ENCODE assay signal across 17 mouse cellular contexts in genomic region chr9:106459946-106460345, GRCm38 (mm10). TPM values are rescaled to one million over a fixed set of nuclear protein-coding genes. Genes with fewer than 3 reads are reported as not detected.
DNase-seq lines count a peak whose midpoint lies in the region; ATAC-seq and TF ChIP-seq lines count a peak whose summit lies in the region.
"Had no signal": no experiment of that assay in that cellular context is flagged by ENCODE, and none has a peak within 500 bp of the region (broad histone marks: within the 10 kb centered on the region; RNA-seq: fewer than 3 reads in every experiment).

No protein-coding gene starts in this region.

- no peak overlapping the region for H3K4me2 ChIP-seq in limb, embryonic 13.5 days (replicated peaks)
- H3K4me2 ChIP-seq: embryonic facial prominence, embryonic 12.5 days; heart, embryonic 11.5 days; liver, embryonic 12.5 days; lung, embryonic 15.5 days had no signal

- H3K4me3 ChIP-seq in gastrocnemius, adult 2 months = no peak overlapping the region
- H3K4me3 ChIP-seq in limb, embryonic 13.5 days = no peak overlapping the region
- H3K4me3 ChIP-seq in limb, embryonic 10.5 days = no peak overlapping the region
- H3K4me3 ChIP-seq: embryonic facial prominence, embryonic 12.5 days; liver, embryonic 12.5 days; lung, embryonic 15.5 days had no signal

- TF ChIP-seq CTCF in gastrocnemius, adult 2 months (IDR thresholded peaks at IDR 0.05) = no peak

- no peak for DNase-seq in gastrocnemius, adult 2 months
- DNase-seq in gastrocnemius, postnatal 4 days (ENCODE audit: low spot score in 2 of 2) = no peak
- DNase-seq in limb, embryonic 10.5 days (ENCODE audit: low spot score) = no peak
- peak; percentile 61 for DNase-seq in cerebellum, adult 11 months
- DNase-seq in cerebellum, adult 9-11 months = peak; percentile 79
- no peak for DNase-seq in retina, embryonic 14.5 days (ENCODE audit: low spot score)
- DNase-seq: gastrocnemius, postnatal 14 days; heart, postnatal 36 days; kidney, postnatal 10 days; right cerebral cortex, postnatal 4 days had no signal

- ATAC-seq in limb, embryonic 13.5 days (ENCODE audit: low FRiP score, low read depth) = no peak
- ATAC-seq: inflammation-experienced regulatory T-cells, adult 6 months; liver, embryonic 12.5 days had no signal

- H3K4me1 ChIP-seq in limb, embryonic 13.5 days = peaks cover 53% of the 10 kb centered on the region
- peaks cover 84% of the 10 kb centered on the region for H3K4me1 ChIP-seq in limb, embryonic 10.5 days

- no peaks in the 10 kb centered on the region for H3K9me3 ChIP-seq in limb, embryonic 13.5 days
- no peaks in the 10 kb centered on the region for H3K9me3 ChIP-seq in limb, embryonic 10.5 days (replicated peaks)
- H3K9me3 ChIP-seq: embryonic facial prominence, embryonic 12.5 days; liver, embryonic 12.5 days; lung, embryonic 15.5 days had no signal

- WGBS in limb, embryonic 13.5 days = 83% methylated on average over 15 of the region's 15 CpGs
- 85% methylated on average over 15 of the region's 15 CpGs for WGBS in limb, embryonic 10.5 days

- peaks cover 66% of the 10 kb centered on the region for H3K36me3 ChIP-seq in limb, embryonic 13.5 days
- H3K36me3 ChIP-seq in limb, embryonic 10.5 days = peaks cover 92% of the 10 kb centered on the region

- intact Hi-C loops in gastrocnemius, adult 2 months (cut with DNase I) = no loop called here

- peak overlapping the region; percentile 8; the same call in 1 of the 2 replicates for H3K9ac ChIP-seq in limb, embryonic 13.5 days
- H3K9ac ChIP-seq: embryonic facial prominence, embryonic 12.5 days; liver, embryonic 12.5 days; lung, embryonic 15.5 days had no signal

- peaks cover 7% of the 10 kb centered on the region; the same call in 1 of the 2 replicates for H3K27me3 ChIP-seq in limb, embryonic 13.5 days
- H3K27me3 ChIP-seq in limb, embryonic 10.5 days (ENCODE audit: low read depth, poor library complexity, severe bottlenecking) = peaks cover 13% of the 10 kb centered on the region
- H3K27me3 ChIP-seq: lung, embryonic 15.5 days had no signal

- peak overlapping the region; percentile 28; the same call in 1 of the 2 replicates for H3K27ac ChIP-seq in gastrocnemius, adult 2 months
- no peak overlapping the region for H3K27ac ChIP-seq in limb, embryonic 13.5 days
- no peak overlapping the region; the same call in 1 of the 2 replicates for H3K27ac ChIP-seq in limb, embryonic 10.5 days
- H3K27ac ChIP-seq: liver, embryonic 12.5 days; lung, embryonic 15.5 days had no signal

RNA-seq across cellular contexts. Expression of gene Gpr62, which starts 5.8 kb away (rescaled TPM):
- under 1 TPM in 1 of 2 experiments, not detected in 1; 0.15 TPM for total RNA-seq in gastrocnemius, adult 2 months (2021)
- under 1 TPM; 0.44 to 0.65 TPM for total RNA-seq in gastrocnemius, postnatal 4 days (2021)
- 0.57 and 1.0 TPM in 2 replicates for polyA plus RNA-seq in limb, embryonic 13.5 days (2015; fragmentation: Nextera tagmentation; extraction: Ambion mirVana)
- 0.16 and 0.59 TPM in 2 replicates for polyA plus RNA-seq in limb, embryonic 10.5 days (2016; fragmentation: Nextera tagmentation; extraction: Ambion mirVana)
- total RNA-seq: heart, postnatal 36 days; megakaryocyte progenitor cell, adult 5-6 weeks had no signal
- polyA plus RNA-seq: inflammation-experienced regulatory T-cells, adult 6 months had no signal

RNA-seq across cellular contexts. Expression of gene Pcbp4, which starts 6.9 kb away (rescaled TPM):
- total RNA-seq in gastrocnemius, adult 2 months (2021) = 10 to 100 TPM; 63.8 to 69.0 TPM
- 10 to 100 TPM; 83.6 to 84.9 TPM for total RNA-seq in gastrocnemius, postnatal 4 days (2021)
- polyA plus RNA-seq in limb, embryonic 13.5 days (2015; fragmentation: Nextera tagmentation; extraction: Ambion mirVana) = 129 and 137 TPM in 2 replicates
- polyA plus RNA-seq in limb, embryonic 10.5 days (2016; fragmentation: Nextera tagmentation; extraction: Ambion mirVana) = 275 and 316 TPM in 2 replicates

RNA-seq across cellular contexts. Expression of gene Abhd14a, which starts 12.5 kb away (rescaled TPM):
- 10 to 100 TPM; 15.9 to 19.8 TPM for total RNA-seq in gastrocnemius, adult 2 months (2021)
- 10 to 100 TPM; 18.5 to 19.1 TPM for total RNA-seq in gastrocnemius, postnatal 4 days (2021)
- 73.3 and 75.5 TPM in 2 replicates for polyA plus RNA-seq in limb, embryonic 13.5 days (2015; fragmentation: Nextera tagmentation; extraction: Ambion mirVana)
- polyA plus RNA-seq in limb, embryonic 10.5 days (2016; fragmentation: Nextera tagmentation; extraction: Ambion mirVana) = 45.0 and 46.9 TPM in 2 replicates

RNA-seq across cellular contexts. Expression of gene Abhd14b, which starts 12.7 kb away (rescaled TPM):
- total RNA-seq in gastrocnemius, adult 2 months (2021) = 1 to 10 TPM; 4.8 to 6.1 TPM
- total RNA-seq in gastrocnemius, postnatal 4 days (2021) = 10 to 100 TPM in 1 of 2 experiments, 1 to 10 TPM in 1; 8.8 to 10.3 TPM
- 20.1 and 20.5 TPM in 2 replicates for polyA plus RNA-seq in limb, embryonic 13.5 days (2015; fragmentation: Nextera tagmentation; extraction: Ambion mirVana)
- polyA plus RNA-seq in limb, embryonic 10.5 days (2016; fragmentation: Nextera tagmentation; extraction: Ambion mirVana) = 5.9 and 7.6 TPM in 2 replicates

RNA-seq across cellular contexts. Expression of gene Rrp9, which starts 15.8 kb away (rescaled TPM):
- 10 to 100 TPM; 23.9 to 24.7 TPM for total RNA-seq in gastrocnemius, adult 2 months (2021)
- total RNA-seq in gastrocnemius, postnatal 4 days (2021) = 10 to 100 TPM; 25.1 to 26.2 TPM
- 49.0 and 50.2 TPM in 2 replicates for polyA plus RNA-seq in limb, embryonic 13.5 days (2015; fragmentation: Nextera tagmentation; extraction: Ambion mirVana)
- 81.6 and 110 TPM in 2 replicates for polyA plus RNA-seq in limb, embryonic 10.5 days (2016; fragmentation: Nextera tagmentation; extraction: Ambion mirVana)

Comparison
In these comparisons a context has a peak if more than half of its experiments do, and no peak if none do; other contexts are left out.
1. DNase-seq: peak in cerebellum, adult 11 months (single experiment) and cerebellum, adult 9-11 months (single experiment); none in gastrocnemius, adult 2 months (single experiment), gastrocnemius, postnatal 4 days (0 of 2), limb, embryonic 10.5 days (single experiment) and retina, embryonic 14.5 days (single experiment).